Comparison of ENCODE assay signal across 29 mouse cellular contexts in the genomic region with DNA sequence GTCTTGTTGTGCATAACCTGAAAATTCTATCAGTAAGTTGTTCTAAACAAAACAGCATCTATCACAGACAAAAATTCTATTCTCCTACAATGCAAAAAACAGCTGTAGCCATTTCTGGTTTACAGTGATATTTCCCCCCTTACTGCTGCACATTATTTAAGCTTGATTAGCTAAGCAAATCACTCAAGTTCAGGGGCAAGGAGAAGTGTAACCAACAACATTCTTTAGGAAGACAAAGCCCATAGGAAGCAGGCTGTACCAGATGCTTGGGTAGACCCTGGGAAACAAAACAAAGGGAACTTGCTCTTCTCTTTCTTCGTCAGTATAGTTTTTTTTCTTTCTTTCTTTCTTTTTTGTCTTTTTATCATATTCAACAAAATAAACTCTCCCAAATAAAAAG.
"Had no signal": no experiment of that assay in that cellular context is flagged by ENCODE, and none has a peak within 500 bp of the region (broad histone marks: within the 10 kb centered on the region; RNA-seq: fewer than 3 reads in every experiment).

No protein-coding gene starts in this region.

- H3K4me3 ChIP-seq: heart, embryonic 10.5 days; heart, embryonic 12.5 days; heart, embryonic 13.5 days; heart, embryonic 15.5 days; hindbrain, embryonic 10.5 days; hindbrain, embryonic 12.5 days; hindbrain, embryonic 13.5 days; hindbrain, embryonic 15.5 days; intestine, embryonic 15.5 days; kidney, embryonic 15.5 days; layer of hippocampus, adult 2 months; left cerebral cortex, adult 2 months had no signal

- ATAC-seq: hindbrain, embryonic 16.5 days; hindbrain, postnatal 0 days; inflammation-experienced regulatory T-cells, adult 6 months; intestine, embryonic 15.5 days; intestine, embryonic 16.5 days; intestine, postnatal 0 days had no signal

- H3K9ac ChIP-seq: heart, embryonic 12.5 days; heart, embryonic 13.5 days; heart, embryonic 15.5 days; hindbrain, embryonic 12.5 days; hindbrain, embryonic 13.5 days; hindbrain, embryonic 14.5 days; hindbrain, embryonic 15.5 days; intestine, embryonic 15.5 days; kidney, embryonic 15.5 days had no signal

- DNase-seq: heart, postnatal 36 days; heart, postnatal 4 days; kidney, adult 11 months; kidney, adult 18-20 months; kidney, adult 2 months; kidney, adult 8-10 months; kidney, postnatal 25 days; kidney, postnatal 36 days; layer of hippocampus, adult 9-11 months; layer of hippocampus, postnatal 36 days had no signal

- H3K36me3 ChIP-seq: heart, embryonic 10.5 days; heart, embryonic 12.5 days; heart, embryonic 13.5 days; heart, embryonic 15.5 days; hindbrain, embryonic 10.5 days; hindbrain, embryonic 12.5 days; hindbrain, embryonic 13.5 days; hindbrain, embryonic 15.5 days; intestine, embryonic 15.5 days; kidney, embryonic 15.5 days had no signal

- H3K9me3 ChIP-seq: heart, embryonic 10.5 days; heart, embryonic 12.5 days; heart, embryonic 13.5 days; heart, embryonic 15.5 days; hindbrain, embryonic 10.5 days; hindbrain, embryonic 12.5 days; hindbrain, embryonic 13.5 days; hindbrain, embryonic 15.5 days; intestine, embryonic 15.5 days; kidney, embryonic 15.5 days had no signal

- H3K4me1 ChIP-seq: heart, embryonic 10.5 days; heart, embryonic 12.5 days; heart, embryonic 13.5 days; heart, embryonic 15.5 days; hindbrain, embryonic 10.5 days; hindbrain, embryonic 12.5 days; hindbrain, embryonic 13.5 days; hindbrain, embryonic 15.5 days; intestine, embryonic 15.5 days had no signal

- H3K27me3 ChIP-seq: heart, embryonic 12.5 days; heart, embryonic 13.5 days; heart, embryonic 15.5 days; hindbrain, embryonic 12.5 days; hindbrain, embryonic 13.5 days; hindbrain, embryonic 15.5 days; intestine, embryonic 15.5 days; kidney, embryonic 15.5 days had no signal

- H3K4me2 ChIP-seq: heart, embryonic 11.5 days; heart, embryonic 12.5 days; heart, embryonic 13.5 days; heart, embryonic 15.5 days; hindbrain, embryonic 12.5 days; hindbrain, embryonic 13.5 days; hindbrain, embryonic 14.5 days; hindbrain, embryonic 15.5 days; intestine, embryonic 15.5 days; kidney, embryonic 15.5 days had no signal

- H3K27ac ChIP-seq: heart, embryonic 10.5 days; heart, embryonic 13.5 days; heart, embryonic 15.5 days; hindbrain, embryonic 10.5 days; hindbrain, embryonic 12.5 days; hindbrain, embryonic 13.5 days; hindbrain, embryonic 14.5 days; hindbrain, embryonic 15.5 days; hindbrain, postnatal 0 days; intestine, embryonic 15.5 days; kidney, embryonic 15.5 days; layer of hippocampus, adult 2 months; left cerebral cortex, adult 2 months had no signal
